Comparison of ENCODE assay signal across 1 mouse cellular context in the genomic region with DNA sequence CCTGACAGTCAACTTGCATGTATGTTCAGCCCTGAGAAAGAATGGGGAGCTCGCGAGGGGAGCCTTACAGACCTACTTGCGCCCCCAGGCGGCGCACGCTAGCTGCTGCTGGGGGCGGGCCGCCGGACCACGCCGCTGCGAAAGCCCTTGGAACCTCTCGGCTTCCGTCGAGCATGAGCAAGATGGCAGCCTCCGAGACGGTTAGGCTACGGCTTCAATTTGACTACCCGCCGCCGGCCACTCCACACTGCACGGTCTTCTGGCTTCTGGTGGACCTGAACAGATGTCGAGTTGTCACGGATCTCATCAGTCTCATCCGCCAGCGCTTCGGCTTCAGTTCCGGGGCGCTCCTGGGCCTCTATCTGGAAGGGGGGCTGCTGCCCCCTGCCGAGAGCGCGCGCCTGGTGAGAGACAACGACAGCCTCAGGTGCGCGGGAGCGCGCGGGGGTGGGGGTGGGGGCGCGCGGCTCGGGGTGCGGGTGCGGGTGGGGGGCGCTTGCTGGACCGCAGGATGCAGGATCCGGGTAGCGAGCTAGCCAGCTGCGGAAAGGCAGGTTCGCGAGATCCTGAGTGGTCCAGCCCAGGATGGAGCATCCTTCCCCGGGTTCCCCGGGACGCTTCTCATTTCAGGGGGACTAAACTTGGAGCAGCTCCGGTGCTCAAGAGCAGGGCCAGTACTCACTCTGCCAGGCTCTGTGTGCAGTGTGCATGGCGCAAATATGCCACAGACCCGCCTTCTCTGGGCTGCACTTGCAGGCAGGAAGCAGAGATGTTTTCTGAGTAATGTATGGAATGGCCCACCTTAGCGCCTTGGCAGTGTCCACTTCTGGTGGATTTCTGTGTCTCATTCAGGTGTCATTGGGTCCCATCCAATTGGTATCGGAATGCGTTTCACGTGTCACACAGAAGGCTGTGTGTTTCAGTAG.
TF ChIP-seq lines count a peak whose summit lies in the region.

No protein-coding gene starts in this region.

TF ChIP-seq in C2C12, 6 proteins besides CTCF, POLR2A, EP300 and RAD21:
- TF ChIP-seq MYOD1 (IDR thresholded peaks at IDR 0.05; ENCODE audit: control insufficient read depth, insufficient read length, low read depth) (no peak), MAX (IDR thresholded peaks at IDR 0.05) (peak; percentile 87)
